Mouse (Mus musculus) hindbrain, embryonic 16.5 days (tissue): Measurements from ENCODE around the gene Hbb-y. TPM values are rescaled to one million over a fixed set of nuclear protein-coding genes. Genes with fewer than 3 reads are reported as not detected.
"Not testable (repeated sequence)": the region's sequence is repeated elsewhere in the genome, so short reads cannot be mapped to it uniquely, and the experiment has no call there.

Experiments used
- ATAC-seq: fragments of 200-750 bp; cut with Nextera tagmentation; 2 replicates; pipeline ENCODE4 v1.8.0; 2017; ENCODE audit warnings: moderate TSS enrichment, moderate library complexity
- H3K27ac ChIP-seq: fragments of 300-500 bp; sonication (generic); 2 replicates; pipeline ENCODE4 v1.5.1; 2014; ENCODE audit warnings: low read depth, mild to moderate bottlenecking, control low read depth, low read length, moderate library complexity
- H3K27me3 ChIP-seq: fragments of 300-500 bp; sonication (generic); replicated peaks from 2 replicates; pipeline ENCODE4 v1.6.1; 2014; ENCODE audit warnings: low read length; ENCODE audit not compliant: control insufficient read depth, insufficient read depth
- H3K36me3 ChIP-seq: fragments of 300-500 bp; sonication (generic); 2 replicates; pipeline ENCODE4 v1.6.1; 2014; ENCODE audit warnings: mild to moderate bottlenecking, low read length, moderate library complexity, mixed read lengths; ENCODE audit not compliant: control insufficient read depth, insufficient read depth
- H3K4me1 ChIP-seq: fragments of 300-500 bp; sonication (generic); 2 replicates; pipeline ENCODE4 v1.6.1; 2014; ENCODE audit warnings: low read depth, low read length; ENCODE audit not compliant: control insufficient read depth, insufficient read depth
- H3K4me2 ChIP-seq: fragments of 300-500 bp; sonication (generic); 2 replicates; pipeline ENCODE4 v1.6.1; 2014; ENCODE audit warnings: mild to moderate bottlenecking, low read length, control low read depth, moderate library complexity
- H3K4me3 ChIP-seq: fragments of 300-500 bp; sonication (generic); 2 replicates; pipeline ENCODE4 v1.5.1; 2014; ENCODE audit warnings: mild to moderate bottlenecking, low read length, control low read depth, moderate library complexity
- H3K9ac ChIP-seq: fragments of 300-500 bp; sonication (generic); 2 replicates; pipeline ENCODE4 v1.6.1; 2014; ENCODE audit warnings: low read depth, mild to moderate bottlenecking, control low read depth, low read length, moderate library complexity
- H3K9me3 ChIP-seq: fragments of 300-500 bp; sonication (generic); 2 replicates; pipeline ENCODE4 v1.6.1; 2014; ENCODE audit warnings: mild to moderate bottlenecking, low read length, moderate library complexity; ENCODE audit not compliant: control insufficient read depth
- WGBS: fragments of 180-500 bp; shearing (Covaris S2); extraction: QIAGEN DNeasy Blood & Tissue Kit; methylation state at CpG from one replicate; pipeline ENCODE4 v1.1.7; 2014; 5-methylcytosine and 5-hydroxymethylcytosine counted together
- polyA plus RNA-seq: library from polyadenylated mRNA; unstranded; fragments of >200 nt; fragmentation: Nextera tagmentation; extraction: Ambion mirVana; gene quantifications from 2 replicates; pipeline ENCODE4 v1.2.1, GENCODE M21; 2015

Hbb-y gene
- polyA plus RNA-seq, 1 experiment from 2014 or later: 13.4 TPM

GRCm38 (mm10) chr7:103824597-103824996, 28.4 kb downstream of the Hbb-y start:
- Histone ChIP-seq H3K9me3 (no peaks in the 10 kb centered on the region), H3K36me3 (no peaks in the 10 kb centered on the region), H3K27ac (no peak overlapping the region), H3K4me3 (no peak overlapping the region), H3K4me2 (no peak overlapping the region), H3K9ac (no peak overlapping the region), H3K4me1 (no peaks in the 10 kb centered on the region), H3K27me3 (no peaks in the 10 kb centered on the region)
- WGBS: 83% methylated on average over 2 of the region's 2 CpGs
- ATAC-seq: no peak

GRCm38 (mm10) chr7:103815085-103815484, 37.9 kb downstream of the Hbb-y start:
- not testable (repeated sequence) for H3K4me2 ChIP-seq, H3K4me3 ChIP-seq, ATAC-seq, H3K36me3 ChIP-seq, H3K27me3 ChIP-seq, H3K4me1 ChIP-seq, H3K9me3 ChIP-seq, H3K27ac ChIP-seq, H3K9ac ChIP-seq
- 88% methylated on average over 1 of the region's 2 CpGs for WGBS

GRCm38 (mm10) chr7:103813766-103814165, 39.2 kb downstream of the Hbb-y start, which contains the start of gene Hbb-bt:
Gene Hbb-bt (minus strand): TSS chr7:103813996.
- H3K27ac ChIP-seq: no peak within 1 kb of the TSS
- H3K9me3 ChIP-seq: no peaks in the 10 kb centered on the region
- no peak within 1 kb of the TSS for H3K9ac ChIP-seq
- H3K27me3 ChIP-seq: no peaks in the 10 kb centered on the region
- no peak for ATAC-seq
- WGBS: 94% methylated on average over 3 of the region's 3 CpGs
- no peak within 1 kb of the TSS for H3K4me3 ChIP-seq
- H3K4me1 ChIP-seq: no peaks in the 10 kb centered on the region
- no peaks in the 10 kb centered on the region for H3K36me3 ChIP-seq
- no peak within 1 kb of the TSS for H3K4me2 ChIP-seq

GRCm38 (mm10) chr7:103813152-103813551, 39.9 kb downstream of the Hbb-y start:
- H3K9ac ChIP-seq, H3K27ac ChIP-seq, H3K4me2 ChIP-seq, H3K9me3 ChIP-seq, H3K4me3 ChIP-seq, H3K4me1 ChIP-seq, H3K36me3 ChIP-seq, H3K27me3 ChIP-seq, ATAC-seq: not testable (repeated sequence)
- no CpG with 5 or more reads among the region's 3 CpGs for whole genome bisulfite sequencing

GRCm38 (mm10) chr7:103812174-103812573, 40.8 kb downstream of the Hbb-y start:
- H3K27ac ChIP-seq: no peak overlapping the region
- 72% methylated on average over 1 of the region's 1 CpGs for WGBS
- ATAC-seq: no peak
- H3K4me1 ChIP-seq: no peaks in the 10 kb centered on the region
- no peak overlapping the region for H3K4me3 ChIP-seq
- H3K27me3 ChIP-seq: no peaks in the 10 kb centered on the region
- no peaks in the 10 kb centered on the region for H3K36me3 ChIP-seq
- no peak overlapping the region for H3K4me2 ChIP-seq
- no peaks in the 10 kb centered on the region for H3K9me3 ChIP-seq
- no peak overlapping the region for H3K9ac ChIP-seq

GRCm38 (mm10) chr7:103811223-103811845, 41.7 kb downstream of the Hbb-y start:
- H3K27me3 ChIP-seq: no peaks in the 10 kb centered on the region
- no peak overlapping the region for H3K27ac ChIP-seq
- H3K4me3 ChIP-seq: no peak overlapping the region
- no peaks in the 10 kb centered on the region for H3K4me1 ChIP-seq
- 94% methylated on average over 1 of the region's 1 CpGs for WGBS
- no peak for ATAC-seq
- H3K4me2 ChIP-seq: no peak overlapping the region
- no peaks in the 10 kb centered on the region for H3K9me3 ChIP-seq
- no peak overlapping the region for H3K9ac ChIP-seq
- no peaks in the 10 kb centered on the region for H3K36me3 ChIP-seq

- no peaks in the 10 kb centered on the region for H3K9me3 ChIP-seq
- H3K36me3 ChIP-seq: no peaks in the 10 kb centered on the region
- no peaks in the 10 kb centered on the region for H3K4me1 ChIP-seq
- ATAC-seq: no peak
- H3K27ac ChIP-seq: no peak overlapping the region
- no peak overlapping the region for H3K4me2 ChIP-seq
- WGBS: 83% methylated on average over 3 of the region's 3 CpGs
- H3K4me3 ChIP-seq: no peak overlapping the region
- H3K9ac ChIP-seq: no peak overlapping the region
- H3K27me3 ChIP-seq: no peaks in the 10 kb centered on the region
These were observed 42.3 kb downstream of the Hbb-y start for GRCm38 (mm10) chr7:103810746-103811145.

- ATAC-seq: no peak
- no peaks in the 10 kb centered on the region for H3K4me1 ChIP-seq
- WGBS: 87% methylated on average over 1 of the region's 1 CpGs
These were observed 42.7 kb downstream of the Hbb-y start for GRCm38 (mm10) chr7:103810296-103810695.

GRCm38 (mm10) chr7:103809801-103810155, 43.2 kb downstream of the Hbb-y start:
- no peaks in the 10 kb centered on the region for H3K4me1 ChIP-seq
- H3K9me3 ChIP-seq: no peaks in the 10 kb centered on the region
- H3K27me3 ChIP-seq: no peaks in the 10 kb centered on the region
- no peak overlapping the region for H3K4me2 ChIP-seq
- H3K9ac ChIP-seq: no peak overlapping the region
- 70% methylated on average over 1 of the region's 1 CpGs for WGBS
- H3K4me3 ChIP-seq: no peak overlapping the region
- no peak for ATAC-seq
- H3K36me3 ChIP-seq: no peaks in the 10 kb centered on the region
- H3K27ac ChIP-seq: no peak overlapping the region

More at GRCm38 (mm10) chr7:103810296-103810695, 42.7 kb downstream of the Hbb-y start:
- no peaks in the 10 kb centered on the region for H3K27me3 ChIP-seq
- no peak overlapping the region for H3K9ac ChIP-seq
- no peak overlapping the region for H3K27ac ChIP-seq
- no peak overlapping the region for H3K4me2 ChIP-seq
- H3K36me3 ChIP-seq: no peaks in the 10 kb centered on the region
- no peak overlapping the region for H3K4me3 ChIP-seq
- H3K9me3 ChIP-seq: no peaks in the 10 kb centered on the region
